7 mouse cellular contexts compared by ENCODE assay signal in the genomic region with DNA sequence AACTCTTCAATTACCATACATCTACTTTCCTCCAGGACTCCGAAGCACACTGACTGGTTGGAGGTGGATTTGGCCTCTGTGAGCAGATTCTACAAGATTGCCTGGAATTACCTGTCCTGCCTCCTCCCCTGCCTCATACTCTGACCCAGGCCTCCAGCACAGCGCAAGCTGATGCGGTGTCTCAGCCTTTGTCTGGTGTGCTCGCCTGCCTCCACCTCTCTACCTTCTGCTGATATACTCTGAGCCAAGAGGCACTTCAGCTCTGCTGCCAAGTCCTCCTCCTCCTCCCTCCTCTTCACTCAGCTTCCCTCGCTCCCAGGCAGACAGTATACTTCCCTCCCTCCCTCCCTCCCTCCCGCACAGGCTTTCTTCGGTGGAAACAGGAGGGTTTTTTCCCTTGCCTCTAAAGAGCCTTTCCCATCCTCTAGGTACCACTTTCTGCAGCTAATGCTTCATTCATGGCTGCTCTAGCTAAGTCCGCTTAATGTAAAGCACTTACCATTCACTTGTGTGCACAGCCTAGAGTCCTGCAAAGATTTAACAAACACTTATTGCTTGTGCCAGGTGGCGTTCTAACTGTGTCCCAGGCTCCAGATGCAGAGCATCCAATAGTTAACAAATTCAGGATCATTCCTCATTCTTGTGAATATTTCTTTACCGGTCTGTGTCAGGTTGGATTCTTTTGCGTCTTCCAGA.
DNase-seq lines count a peak whose midpoint lies in the region; ATAC-seq lines count a peak whose summit lies in the region.

No protein-coding gene starts in this region.

- H3K4me2 ChIP-seq in midbrain, embryonic 11.5 days: no peak overlapping the region
- H3K4me2 ChIP-seq in forebrain, embryonic 13.5 days: peak overlapping the region; percentile 16; the same call in 1 of the 2 replicates
- no peak overlapping the region for H3K4me2 ChIP-seq in stomach, embryonic 16.5 days (ENCODE audit: low read depth, low read length)

- H3K27ac ChIP-seq in midbrain, embryonic 11.5 days (ENCODE audit: low read depth, low read length): no peak overlapping the region
- H3K27ac ChIP-seq in midbrain, embryonic 10.5 days (replicated peaks): no peak overlapping the region; the same call in 1 of the 2 replicates
- H3K27ac ChIP-seq in forebrain, embryonic 13.5 days: peak overlapping the region; percentile 62; the same call in 1 of the 2 replicates
- no peak overlapping the region for H3K27ac ChIP-seq in stomach, embryonic 16.5 days (ENCODE audit: low read length)

- H3K4me1 ChIP-seq in midbrain, embryonic 11.5 days (ENCODE audit: control insufficient read depth, insufficient read depth, low read length): no peaks in the 10 kb centered on the region
- H3K4me1 ChIP-seq in midbrain, embryonic 10.5 days: peaks cover 3% of the 10 kb centered on the region; the same call in 1 of the 2 replicates
- H3K4me1 ChIP-seq in forebrain, embryonic 13.5 days: peaks cover 19% of the 10 kb centered on the region
- no peaks in the 10 kb centered on the region for H3K4me1 ChIP-seq in stomach, embryonic 16.5 days (ENCODE audit: control insufficient read depth, insufficient read depth, low read length)

- no peak overlapping the region for H3K4me3 ChIP-seq in midbrain, embryonic 11.5 days (ENCODE audit: low read depth, low read length)
- H3K4me3 ChIP-seq in midbrain, embryonic 10.5 days: no peak overlapping the region
- no peak overlapping the region for H3K4me3 ChIP-seq in forebrain, embryonic 13.5 days
- no peak overlapping the region for H3K4me3 ChIP-seq in stomach, embryonic 16.5 days (replicated peaks; ENCODE audit: low read length)

- 65% methylated on average over 11 of the region's 11 CpGs for WGBS in midbrain, embryonic 11.5 days
- WGBS in midbrain, embryonic 10.5 days: 64% methylated on average over 11 of the region's 11 CpGs
- WGBS in forebrain, embryonic 13.5 days: 49% methylated on average over 11 of the region's 11 CpGs
- WGBS in stomach, embryonic 16.5 days: 45% methylated on average over 11 of the region's 11 CpGs

- no peak for ATAC-seq in midbrain, embryonic 11.5 days (ENCODE audit: low FRiP score)
- peak; percentile 91 for ATAC-seq in forebrain, embryonic 13.5 days
- peak; percentile 76 for ATAC-seq in stomach, embryonic 16.5 days (ENCODE audit: insufficient read depth, low FRiP score)
- ATAC-seq in megakaryocyte, adult 5-6 weeks (ENCODE audit: poor library complexity, severe bottlenecking): no peak

- no peaks in the 10 kb centered on the region for H3K9me3 ChIP-seq in midbrain, embryonic 11.5 days (ENCODE audit: control insufficient read depth, low read length)
- H3K9me3 ChIP-seq in midbrain, embryonic 10.5 days (replicated peaks): no peaks in the 10 kb centered on the region
- no peaks in the 10 kb centered on the region for H3K9me3 ChIP-seq in forebrain, embryonic 13.5 days (replicated peaks)
- no peaks in the 10 kb centered on the region for H3K9me3 ChIP-seq in stomach, embryonic 16.5 days (replicated peaks; ENCODE audit: control insufficient read depth, low read length)

- H3K27me3 ChIP-seq in midbrain, embryonic 11.5 days (ENCODE audit: control insufficient read depth, insufficient read depth, low read length): no peaks in the 10 kb centered on the region
- no peaks in the 10 kb centered on the region for H3K27me3 ChIP-seq in midbrain, embryonic 10.5 days (ENCODE audit: low read depth, poor library complexity, severe bottlenecking)
- H3K27me3 ChIP-seq in forebrain, embryonic 13.5 days: no peaks in the 10 kb centered on the region
- no peaks in the 10 kb centered on the region for H3K27me3 ChIP-seq in stomach, embryonic 16.5 days (ENCODE audit: control insufficient read depth, insufficient read depth, low read length)

- H3K36me3 ChIP-seq in midbrain, embryonic 11.5 days (ENCODE audit: control insufficient read depth, insufficient read depth, low read length): no peaks in the 10 kb centered on the region
- H3K36me3 ChIP-seq in midbrain, embryonic 10.5 days: no peaks in the 10 kb centered on the region
- H3K36me3 ChIP-seq in forebrain, embryonic 13.5 days (ENCODE audit: poor library complexity, severe bottlenecking): peaks cover 7% of the 10 kb centered on the region; the same call in 1 of the 2 replicates
- H3K36me3 ChIP-seq in stomach, embryonic 16.5 days (ENCODE audit: control insufficient read depth, insufficient read depth, low read length): no peaks in the 10 kb centered on the region

- peak; percentile 71 for DNase-seq in midbrain, embryonic 11.5 days (ENCODE audit: low spot score, missing footprints)
- DNase-seq in midbrain, embryonic 10.5 days (ENCODE audit: low spot score): no peak
- peak; percentile 67 to 79 for DNase-seq in left cerebral cortex, adult 18-20 months (ENCODE audit: low spot score in 2 of 2)
- DNase-seq in kidney, postnatal 14 days: no peak

- no peak overlapping the region for H3K9ac ChIP-seq in midbrain, embryonic 11.5 days (ENCODE audit: low read length)
- H3K9ac ChIP-seq in forebrain, embryonic 13.5 days: no peak overlapping the region
- H3K9ac ChIP-seq in stomach, embryonic 16.5 days (ENCODE audit: low read length): no peak overlapping the region

Comparison
In these comparisons a context has a peak if more than half of its experiments do, and no peak if none do; other contexts are left out.
1. DNase-seq: peak in midbrain, embryonic 11.5 days (single experiment) and left cerebral cortex, adult 18-20 months (2 of 2); none in midbrain, embryonic 10.5 days (single experiment) and kidney, postnatal 14 days (single experiment).
2. ATAC-seq: peak in forebrain, embryonic 13.5 days (single experiment) and stomach, embryonic 16.5 days (single experiment); none in midbrain, embryonic 11.5 days (single experiment) and megakaryocyte, adult 5-6 weeks (single experiment).